10 mouse cellular contexts compared by ENCODE assay signal in the genomic region with DNA sequence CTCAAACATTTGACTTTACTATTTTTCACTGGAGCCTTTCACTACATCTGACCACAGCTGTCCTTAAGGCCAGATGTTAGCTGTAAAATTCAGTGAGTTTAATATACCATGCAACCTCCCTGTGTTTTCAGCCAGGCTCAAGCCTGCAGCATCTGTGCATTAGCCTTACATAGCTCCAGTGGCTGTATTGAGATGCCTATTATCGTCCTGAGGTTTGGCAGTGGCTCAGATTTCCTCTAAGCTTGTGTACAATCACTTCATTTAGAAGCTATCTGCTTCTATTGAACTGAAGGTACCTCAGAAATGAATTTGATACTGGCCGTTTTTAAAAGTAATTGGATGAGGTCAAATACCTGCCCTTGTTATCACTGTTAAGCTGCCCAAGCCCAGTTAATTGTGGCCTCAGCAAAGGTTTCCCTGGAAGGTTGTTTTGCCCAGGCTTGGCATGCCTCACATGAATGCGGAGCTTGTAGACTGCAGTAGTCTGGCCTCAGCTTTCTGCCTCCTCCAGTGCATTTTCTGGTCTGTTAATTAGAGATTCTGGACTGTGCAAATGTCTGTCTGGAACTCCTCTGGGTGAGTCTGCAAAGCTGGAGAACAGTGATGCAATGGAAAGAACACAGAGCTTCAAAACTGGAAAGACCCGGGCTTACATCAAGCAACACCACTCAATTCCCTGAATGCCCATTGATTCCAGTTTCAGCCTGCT.
DNase-seq lines count a peak whose midpoint lies in the region; ATAC-seq lines count a peak whose summit lies in the region.
"Had no signal": no experiment of that assay in that cellular context is flagged by ENCODE, and none has a peak within 500 bp of the region (broad histone marks: within the 10 kb centered on the region; RNA-seq: fewer than 3 reads in every experiment).

No protein-coding gene starts in this region.

- H3K9ac ChIP-seq in midbrain, embryonic 16.5 days (ENCODE audit: low read depth, low read length) = no peak overlapping the region
- H3K9ac ChIP-seq in midbrain, embryonic 11.5 days (ENCODE audit: low read length) = no peak overlapping the region
- H3K9ac ChIP-seq in embryonic facial prominence, embryonic 15.5 days = no peak overlapping the region
- H3K9ac ChIP-seq: liver, postnatal 0 days had no signal

- H3K4me3 ChIP-seq in midbrain, embryonic 16.5 days (ENCODE audit: low read depth, low read length) = no peak overlapping the region
- H3K4me3 ChIP-seq in midbrain, embryonic 11.5 days (ENCODE audit: low read depth, low read length) = no peak overlapping the region
- H3K4me3 ChIP-seq in embryonic facial prominence, embryonic 15.5 days (replicated peaks) = no peak overlapping the region
- H3K4me3 ChIP-seq: layer of hippocampus, adult 2 months had no signal

- H3K36me3 ChIP-seq in midbrain, embryonic 16.5 days (ENCODE audit: control insufficient read depth, insufficient read depth, low read length) = no peaks in the 10 kb centered on the region
- no peaks in the 10 kb centered on the region for H3K36me3 ChIP-seq in midbrain, embryonic 11.5 days (ENCODE audit: control insufficient read depth, insufficient read depth, low read length)
- H3K36me3 ChIP-seq in embryonic facial prominence, embryonic 15.5 days = no peaks in the 10 kb centered on the region

- DNase-seq in midbrain, embryonic 11.5 days (ENCODE audit: low spot score, missing footprints) = no peak
- peak; percentile 6 for DNase-seq in heart, postnatal 4 days
- DNase-seq in retina, postnatal 1 day = peak; percentile 6
- no peak for DNase-seq in thymus, postnatal 25 days
- DNase-seq in lung, adult 18-20 months = no peak
- DNase-seq in thymus, postnatal 4 days = no peak
- DNase-seq: liver, postnatal 0 days had no signal

- H3K27ac ChIP-seq in midbrain, embryonic 16.5 days (ENCODE audit: low read length) = no peak overlapping the region; the same call in 1 of the 2 replicates
- H3K27ac ChIP-seq in midbrain, embryonic 11.5 days (ENCODE audit: low read depth, low read length) = no peak overlapping the region
- peak overlapping the region; percentile 39; the same call in 1 of the 2 replicates for H3K27ac ChIP-seq in embryonic facial prominence, embryonic 15.5 days (replicated peaks)
- H3K27ac ChIP-seq: layer of hippocampus, adult 2 months had no signal

- H3K9me3 ChIP-seq in midbrain, embryonic 16.5 days (replicated peaks; ENCODE audit: control insufficient read depth, low read length, poor library complexity, severe bottlenecking) = no peaks in the 10 kb centered on the region
- H3K9me3 ChIP-seq in midbrain, embryonic 11.5 days (ENCODE audit: control insufficient read depth, low read length) = no peaks in the 10 kb centered on the region
- H3K9me3 ChIP-seq in embryonic facial prominence, embryonic 15.5 days (replicated peaks) = no peaks in the 10 kb centered on the region

- ATAC-seq in midbrain, embryonic 16.5 days = peak; percentile 80
- ATAC-seq in midbrain, embryonic 11.5 days (ENCODE audit: low FRiP score) = no peak
- ATAC-seq in embryonic facial prominence, embryonic 15.5 days (ENCODE audit: insufficient number of reproducible peaks, low FRiP score, low TSS enrichment, low read depth) = peak; percentile 85
- ATAC-seq: liver, postnatal 0 days had no signal

- H3K4me2 ChIP-seq in midbrain, embryonic 16.5 days (ENCODE audit: low read length) = no peak overlapping the region
- H3K4me2 ChIP-seq in midbrain, embryonic 11.5 days = no peak overlapping the region
- no peak overlapping the region for H3K4me2 ChIP-seq in embryonic facial prominence, embryonic 15.5 days (replicated peaks)

- H3K27me3 ChIP-seq in midbrain, embryonic 16.5 days (ENCODE audit: control insufficient read depth, insufficient read depth, low read depth, low read length) = no peaks in the 10 kb centered on the region
- H3K27me3 ChIP-seq in midbrain, embryonic 11.5 days (ENCODE audit: control insufficient read depth, insufficient read depth, low read length) = no peaks in the 10 kb centered on the region
- H3K27me3 ChIP-seq in embryonic facial prominence, embryonic 15.5 days = no peaks in the 10 kb centered on the region

- 44% methylated on average over 4 of the region's 4 CpGs for WGBS in midbrain, embryonic 16.5 days
- WGBS in midbrain, embryonic 11.5 days = 59% methylated on average over 4 of the region's 4 CpGs
- WGBS in embryonic facial prominence, embryonic 15.5 days = 19% methylated on average over 4 of the region's 4 CpGs

- H3K4me1 ChIP-seq in midbrain, embryonic 16.5 days (ENCODE audit: control insufficient read depth, insufficient read depth, low read length) = no peaks in the 10 kb centered on the region
- H3K4me1 ChIP-seq in midbrain, embryonic 11.5 days (ENCODE audit: control insufficient read depth, insufficient read depth, low read length) = no peaks in the 10 kb centered on the region
- peaks cover 5% of the 10 kb centered on the region; the same call in 1 of the 2 replicates for H3K4me1 ChIP-seq in embryonic facial prominence, embryonic 15.5 days

Comparison
In these comparisons a context has a peak if more than half of its experiments do, and no peak if none do; other contexts are left out.
1. DNase-seq: peak in heart, postnatal 4 days (single experiment) and retina, postnatal 1 day (single experiment); none in midbrain, embryonic 11.5 days (single experiment), thymus, postnatal 25 days (single experiment), lung, adult 18-20 months (0 of 2) and thymus, postnatal 4 days (single experiment).